Mouse (Mus musculus) heart, embryonic 12.5 days (tissue): ENCODE results near the gene Tnf. TPM values are rescaled to one million over a fixed set of nuclear protein-coding genes. Genes with fewer than 3 reads are reported as not detected.

Experiments used
- ATAC-seq: fragments of 200-750 bp; cut with Nextera tagmentation; 2 replicates; pipeline ENCODE4 v1.8.0; 2017; ENCODE audit warnings: moderate TSS enrichment, moderate library complexity; ENCODE audit not compliant: insufficient number of reproducible peaks, low FRiP score
- H3K27ac ChIP-seq: fragments of 300-500 bp; sonication (generic); 2 replicates; pipeline ENCODE4 v1.5.1; 2016; ENCODE audit warnings: mild to moderate bottlenecking, moderate library complexity; ENCODE audit not compliant: poor library complexity, severe bottlenecking
- H3K27me3 ChIP-seq: fragments of 300-500 bp; sonication (generic); replicated peaks from 2 replicates; pipeline ENCODE4 v1.6.1; 2016; ENCODE audit warnings: mild to moderate bottlenecking, moderate library complexity
- H3K36me3 ChIP-seq: fragments of 300-500 bp; sonication (generic); 2 replicates; pipeline ENCODE4 v1.6.1; 2016; ENCODE audit warnings: mild to moderate bottlenecking, moderate library complexity
- H3K4me1 ChIP-seq: fragments of 300-500 bp; sonication (generic); replicated peaks from 2 replicates; pipeline ENCODE4 v1.6.1; 2016; ENCODE audit warnings: mild to moderate bottlenecking
- H3K4me2 ChIP-seq: fragments of 300-500 bp; sonication (generic); 2 replicates; pipeline ENCODE4 v1.6.1; 2016; ENCODE audit warnings: mild to moderate bottlenecking, moderate library complexity
- H3K4me3 ChIP-seq: fragments of 300-500 bp; sonication (generic); 2 replicates; pipeline ENCODE4 v1.5.1; 2016; ENCODE audit warnings: mild to moderate bottlenecking
- H3K9ac ChIP-seq: fragments of 300-500 bp; sonication (generic); 2 replicates; pipeline ENCODE4 v1.6.1; 2016; ENCODE audit warnings: mild to moderate bottlenecking, moderate library complexity
- H3K9me3 ChIP-seq: fragments of 300-500 bp; sonication (generic); replicated peaks from 2 replicates; pipeline ENCODE4 v1.6.1; 2016; ENCODE audit warnings: mild to moderate bottlenecking, moderate library complexity
- WGBS: fragments of 180-500 bp; shearing (Covaris S2); methylation state at CpG from one replicate; pipeline ENCODE4 v1.1.7; 2016; 5-methylcytosine and 5-hydroxymethylcytosine counted together
- polyA plus RNA-seq: library from polyadenylated mRNA; unstranded; fragments of >200 nt; fragmentation: Nextera tagmentation; extraction: Ambion mirVana; gene quantifications from 2 replicates; pipeline ENCODE4 v1.2.1, GENCODE M21; 2016

The Tnf gene
- polyA plus RNA-seq: 0.12 TPM in 1 of 2 replicates, not detected in the other

GRCm38 (mm10) chr17:35201787-35202186 is at the start of gene Tnf:
Gene Tnf, minus strand, starts transcription at chr17:35202007.
- ATAC-seq: no peak
- Histone ChIP-seq H3K27me3 (peaks cover 70% of the 10 kb centered on the region), H3K36me3 (no peaks in the 10 kb centered on the region), H3K4me1 (0 out of 2 replicates have a peak, but pooled peaks cover 6% of the 10 kb centered on the region), H3K27ac (no peak within 1 kb of the TSS), H3K9me3 (no peaks in the 10 kb centered on the region), H3K4me2 (no peak within 1 kb of the TSS), H3K4me3 (no peak within 1 kb of the TSS), H3K9ac (no peak within 1 kb of the TSS)
- WGBS: 27% methylated on average over 13 of the region's 13 CpGs

- H3K4me1 ChIP-seq: peaks cover 3% of the 10 kb centered on the region
- peaks cover 79% of the 10 kb centered on the region for H3K36me3 ChIP-seq
- no peak overlapping the region for H3K9ac ChIP-seq
- ATAC-seq: no peak
- H3K27ac ChIP-seq: no peak overlapping the region
- WGBS: 80% methylated on average over 15 of the region's 15 CpGs
- no peak overlapping the region for H3K4me2 ChIP-seq
- H3K27me3 ChIP-seq: no peaks in the 10 kb centered on the region
- no peak overlapping the region for H3K4me3 ChIP-seq
- no peaks in the 10 kb centered on the region for H3K9me3 ChIP-seq
Measured at GRCm38 (mm10) chr17:35251162-35251719, 49.4 kb upstream of the Tnf start.

- peaks cover 10% of the 10 kb centered on the region for H3K4me1 ChIP-seq
- H3K27me3 ChIP-seq: no peaks in the 10 kb centered on the region
- no peaks in the 10 kb centered on the region for H3K9me3 ChIP-seq
- peaks cover 86% of the 10 kb centered on the region for H3K36me3 ChIP-seq
- H3K4me3 ChIP-seq: no peak overlapping the region
- no peak overlapping the region for H3K4me2 ChIP-seq
- no peak overlapping the region for H3K9ac ChIP-seq
- H3K27ac ChIP-seq: no peak overlapping the region
- WGBS: 87% methylated on average over 3 of the region's 3 CpGs
- no peak for ATAC-seq
Measured at GRCm38 (mm10) chr17:35250348-35251120, 48.7 kb upstream of the Tnf start.

- Histone ChIP-seq H3K9ac (no peak overlapping the region), H3K4me1 (peaks cover 19% of the 10 kb centered on the region), H3K9me3 (no peaks in the 10 kb centered on the region), H3K27me3 (no peaks in the 10 kb centered on the region), H3K36me3 (peaks cover 96% of the 10 kb centered on the region), H3K27ac (no peak overlapping the region), H3K4me3 (no peak overlapping the region), H3K4me2 (no peak overlapping the region)
- ATAC-seq: no peak
- WGBS: 94% methylated on average over 19 of the region's 19 CpGs
Measured at GRCm38 (mm10) chr17:35249451-35250197, 47.8 kb upstream of the Tnf start.

- ATAC-seq: no peak
- no peak overlapping the region for H3K4me3 ChIP-seq
- H3K4me1 ChIP-seq: peaks cover 25% of the 10 kb centered on the region
- peaks cover 98% of the 10 kb centered on the region for H3K36me3 ChIP-seq
- H3K9ac ChIP-seq: no peak overlapping the region
- H3K27me3 ChIP-seq: no peaks in the 10 kb centered on the region
- H3K9me3 ChIP-seq: no peaks in the 10 kb centered on the region
- WGBS: 93% methylated on average over 14 of the region's 14 CpGs
- H3K4me2 ChIP-seq: no peak overlapping the region
- H3K27ac ChIP-seq: no peak overlapping the region
Measured at GRCm38 (mm10) chr17:35248986-35249385, 47.2 kb upstream of the Tnf start.

- WGBS: 83% methylated on average over 7 of the region's 7 CpGs
- H3K9me3 ChIP-seq: no peaks in the 10 kb centered on the region
- no peak for ATAC-seq
Measured at GRCm38 (mm10) chr17:35247144-35247543, 45.3 kb upstream of the Tnf start.

GRCm38 (mm10) chr17:35245731-35246623 is 44.2 kb upstream of the Tnf start:
- Histone ChIP-seq H3K4me3 (no peak overlapping the region), H3K36me3 (peaks cover 79% of the 10 kb centered on the region), H3K9ac (peak overlapping the region; percentile 7; the same call in 1 of the 2 replicates), H3K4me1 (peaks cover 35% of the 10 kb centered on the region), H3K27me3 (no peaks in the 10 kb centered on the region), H3K27ac (no peak overlapping the region), H3K9me3 (no peaks in the 10 kb centered on the region), H3K4me2 (no peak overlapping the region)
- no peak for ATAC-seq
- 87% methylated on average over 15 of the region's 15 CpGs for whole genome bisulfite sequencing

More at GRCm38 (mm10) chr17:35247144-35247543, 45.3 kb upstream of the Tnf start:
- no peak overlapping the region for H3K4me2 ChIP-seq
- no peak overlapping the region for H3K27ac ChIP-seq
- peaks cover 35% of the 10 kb centered on the region for H3K4me1 ChIP-seq
- no peak overlapping the region for H3K9ac ChIP-seq
- H3K4me3 ChIP-seq: no peak overlapping the region
- no peaks in the 10 kb centered on the region for H3K27me3 ChIP-seq
- H3K36me3 ChIP-seq: peaks cover 90% of the 10 kb centered on the region

GRCm38 (mm10) chr17:35244999-35245398 is 43.2 kb upstream of the Tnf start:
- 79% methylated on average over 2 of the region's 2 CpGs for WGBS
- Histone ChIP-seq H3K27ac (no peak overlapping the region), H3K9me3 (no peaks in the 10 kb centered on the region), H3K36me3 (peaks cover 70% of the 10 kb centered on the region), H3K4me3 (peak overlapping the region; percentile 89), H3K4me2 (peak overlapping the region; percentile 95; the same call in 1 of the 2 replicates), H3K27me3 (no peaks in the 10 kb centered on the region), H3K9ac (peak overlapping the region; percentile 99), H3K4me1 (peaks cover 45% of the 10 kb centered on the region)
- ATAC-seq: no peak

- Histone ChIP-seq H3K27ac (peak overlapping the region; percentile 99), H3K27me3 (no peaks in the 10 kb centered on the region), H3K9ac (peak overlapping the region; percentile 99), H3K9me3 (no peaks in the 10 kb centered on the region), H3K4me3 (peak overlapping the region; percentile 89), H3K36me3 (peaks cover 51% of the 10 kb centered on the region), H3K4me1 (peaks cover 46% of the 10 kb centered on the region), H3K4me2 (peak overlapping the region; percentile 95)
- ATAC-seq: no peak
- 13% methylated on average over 16 of the region's 16 CpGs for WGBS
Measured at GRCm38 (mm10) chr17:35243086-35243485, 41.3 kb upstream of the Tnf start.

- peak overlapping the region; percentile 99 for H3K9ac ChIP-seq
- peak; percentile 59 for ATAC-seq
- H3K4me3 ChIP-seq: peak overlapping the region; percentile 89
- peak overlapping the region; percentile 95 for H3K4me2 ChIP-seq
- no peaks in the 10 kb centered on the region for H3K27me3 ChIP-seq
- no peaks in the 10 kb centered on the region for H3K9me3 ChIP-seq
- WGBS: under 1% methylated on average over 54 of the region's 55 CpGs
- peak overlapping the region; percentile 99 for H3K27ac ChIP-seq
- H3K36me3 ChIP-seq: peaks cover 43% of the 10 kb centered on the region
- H3K4me1 ChIP-seq: peaks cover 46% of the 10 kb centered on the region
Measured at GRCm38 (mm10) chr17:35242015-35242941, 40.5 kb upstream of the Tnf start.
